Mouse (Mus musculus) A20 (cell line): Measurements from ENCODE around the gene Pepd.
A peak's percentile ranks its signal among the peaks of the same experiment; 100 is the strongest.
"Not testable (repeated sequence)": the region's sequence is repeated elsewhere in the genome, so short reads cannot be mapped to it uniquely, and the experiment has no call there.

Experiments
- DNase-seq: peaks from one replicate; pipeline ENCODE4 v3.0.0-alpha.2; 2011; ENCODE audit warnings: low read depth, low spot score

The Pepd gene

GRCm38 (mm10) chr7:34932631-34933030, 20.5 kb downstream of the Pepd start:
- DNase-seq, result no peak

- DNase-seq, result no peak
These were observed 21.0 kb downstream of the Pepd start for GRCm38 (mm10) chr7:34933142-34933541.

GRCm38 (mm10) chr7:34936347-34936746, 24.2 kb downstream of the Pepd start:
- DNase-seq, result no peak

GRCm38 (mm10) chr7:34938636-34939261, 26.6 kb downstream of the Pepd start:
- no peak for DNase-seq

GRCm38 (mm10) chr7:34939262-34939951, 27.2 kb downstream of the Pepd start:
- DNase-seq, result no peak

- DNase-seq, result no peak
These were observed 27.8 kb downstream of the Pepd start for GRCm38 (mm10) chr7:34939952-34940312.

- DNase-seq, result peak; percentile 16
These were observed 31.5 kb downstream of the Pepd start for GRCm38 (mm10) chr7:34943581-34944123.

- DNase-seq, result no peak
These were observed 34.2 kb downstream of the Pepd start for GRCm38 (mm10) chr7:34946269-34946925.

- no peak for DNase-seq
These were observed 42.4 kb downstream of the Pepd start for GRCm38 (mm10) chr7:34954548-34954947.

- no peak for DNase-seq
These were observed 43.1 kb downstream of the Pepd start for GRCm38 (mm10) chr7:34955295-34955694.

- no peak for DNase-seq
These were observed 45.0 kb downstream of the Pepd start for GRCm38 (mm10) chr7:34957138-34957537.

- DNase-seq, result no peak
These were observed 51.9 kb downstream of the Pepd start for GRCm38 (mm10) chr7:34963889-34964645.

- DNase-seq, result no peak
These were observed 55.2 kb downstream of the Pepd start for GRCm38 (mm10) chr7:34967362-34967761.

GRCm38 (mm10) chr7:34968749-34969433, 56.7 kb downstream of the Pepd start:
- DNase-seq, result no peak

- DNase-seq, result no peak
These were observed 59.6 kb downstream of the Pepd start for GRCm38 (mm10) chr7:34971826-34972225.

GRCm38 (mm10) chr7:34972990-34973440, 60.8 kb downstream of the Pepd start:
- DNase-seq, result no peak

GRCm38 (mm10) chr7:34973877-34974276, 61.7 kb downstream of the Pepd start:
- no peak for DNase-seq

- no peak for DNase-seq
These were observed 63.7 kb downstream of the Pepd start for GRCm38 (mm10) chr7:34975913-34976312.

GRCm38 (mm10) chr7:34977403-34977802, 65.2 kb downstream of the Pepd start:
- DNase-seq, result no peak

- DNase-seq, result no peak
These were observed 69.6 kb downstream of the Pepd start for GRCm38 (mm10) chr7:34981803-34982202.

GRCm38 (mm10) chr7:34982372-34982771, 70.2 kb downstream of the Pepd start:
- not testable (repeated sequence) for DNase-seq
